Mouse (Mus musculus) C2C12 (cell line): ENCODE data around the gene St6galnac1.

Source experiments
- CTCF ChIP-seq: IDR thresholded peaks from one replicate; pipeline ENCODE4 v1.5.1; 2011; ENCODE audit not compliant: control insufficient read depth, insufficient read depth, insufficient read length
- MAX ChIP-seq: IDR thresholded peaks from one replicate; pipeline ENCODE4 v1.6.1; 2011; ENCODE audit warnings: mild to moderate bottlenecking, control low read depth
- MYOD1 ChIP-seq: IDR thresholded peaks from one replicate; pipeline ENCODE4 v1.6.1; 2011; ENCODE audit warnings: low read depth; ENCODE audit not compliant: control insufficient read depth, insufficient read length
- USF1 ChIP-seq: IDR thresholded peaks from one replicate; pipeline ENCODE4 v1.6.1; 2011; ENCODE audit warnings: low read depth, mild to moderate bottlenecking, control low read depth, moderate library complexity

DNA sequence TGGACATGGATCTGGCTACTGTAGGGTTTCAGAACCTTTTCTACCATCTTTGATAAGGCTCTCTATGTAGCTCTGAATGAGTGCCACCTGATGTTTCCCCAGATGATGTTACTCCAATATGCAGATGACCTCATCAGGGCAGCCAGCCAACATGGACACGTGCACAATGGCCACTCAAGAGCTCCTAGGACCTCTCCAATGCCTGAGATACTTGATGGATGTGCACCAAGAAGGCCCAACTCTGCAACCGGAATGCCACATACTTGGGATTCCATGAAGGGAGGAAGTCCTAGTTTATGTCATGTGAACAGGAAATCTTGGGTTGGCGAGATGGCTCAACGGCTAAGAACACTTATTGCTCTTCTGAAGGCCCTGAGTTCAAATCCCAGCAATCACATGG, 20.1 kb downstream of the St6galnac1 start:
- TF ChIP-seq USF1 (no peak), CTCF (no peak), MAX (no peak), MYOD1 (no peak)
